Mouse (Mus musculus) forebrain, embryonic 10.5 days (tissue): ENCODE data around the gene Ppp1r16b. TPM values are rescaled to one million over a fixed set of nuclear protein-coding genes. Genes with fewer than 3 reads are reported as not detected.
"Not testable (repeated sequence)": the region's sequence is repeated elsewhere in the genome, so short reads cannot be mapped to it uniquely, and the experiment has no call there.

Source experiments
- DNase-seq: peaks from one replicate; pipeline ENCODE4 v3.0.0-alpha.2; 2017; ENCODE audit warnings: low spot score; ENCODE audit errors: extremely low spot score
- H3K27ac ChIP-seq: fragments of 300-500 bp; sonication (generic); 2 replicates; pipeline ENCODE4 v1.5.1; 2016; ENCODE audit warnings: mild to moderate bottlenecking
- H3K27me3 ChIP-seq: fragments of 300-500 bp; sonication (generic); 2 replicates; pipeline ENCODE4 v1.6.1; 2016; ENCODE audit warnings: mild to moderate bottlenecking; ENCODE audit not compliant: poor library complexity, severe bottlenecking
- H3K36me3 ChIP-seq: fragments of 300-500 bp; sonication (generic); replicated peaks from 2 replicates; pipeline ENCODE4 v1.6.1; 2016; ENCODE audit warnings: mild to moderate bottlenecking, moderate library complexity
- H3K4me1 ChIP-seq: fragments of 300-500 bp; sonication (generic); 2 replicates; pipeline ENCODE4 v1.6.1; 2016
- H3K4me3 ChIP-seq: fragments of 300-500 bp; sonication (generic); 2 replicates; pipeline ENCODE4 v1.5.1; 2016; ENCODE audit warnings: mild to moderate bottlenecking, moderate library complexity
- H3K9me3 ChIP-seq: fragments of 300-500 bp; sonication (generic); 2 replicates; pipeline ENCODE4 v1.6.1; 2016; ENCODE audit warnings: mild to moderate bottlenecking, moderate library complexity
- WGBS: fragments of 180-500 bp; shearing (Covaris S2); methylation state at CpG from one replicate; pipeline ENCODE4 v1.1.7; 2016; 5-methylcytosine and 5-hydroxymethylcytosine counted together
- polyA plus RNA-seq: library from polyadenylated mRNA; unstranded; fragments of >200 nt; fragmentation: Nextera tagmentation; extraction: Ambion mirVana; gene quantifications from 2 replicates; pipeline ENCODE4 v1.2.1, GENCODE M21; 2016

Ppp1r16b gene
- polyA plus RNA-seq, 1 experiment from 2014 or later: 2.2 TPM

DNA sequence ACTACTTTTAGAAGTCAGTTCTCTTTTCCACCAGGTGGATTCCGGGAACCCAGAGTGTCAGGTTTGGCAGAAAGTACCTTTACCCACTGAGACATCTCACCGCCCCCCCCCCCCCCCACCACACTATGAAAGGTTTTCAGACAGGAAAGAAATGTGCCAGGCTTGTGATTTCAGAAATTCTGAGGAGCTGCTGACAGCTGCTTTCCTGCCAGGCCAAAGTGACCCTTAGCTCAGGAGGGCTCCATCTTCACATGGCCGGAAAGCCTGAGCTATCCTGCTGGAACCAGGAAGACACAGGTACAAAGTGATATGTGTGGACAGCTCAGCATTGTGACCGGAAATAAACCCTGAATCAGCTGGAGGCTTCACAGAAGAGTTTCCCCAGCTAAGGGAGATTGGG, 56.9 kb downstream of the Ppp1r16b start:
- 92% methylated on average over 4 of the region's 4 CpGs for WGBS
- Histone ChIP-seq H3K4me1 (peaks cover 19% of the 10 kb centered on the region), H3K9me3 (no peaks in the 10 kb centered on the region), H3K27ac (no peak overlapping the region), H3K4me3 (no peak overlapping the region), H3K36me3 (no peaks in the 10 kb centered on the region), H3K27me3 (no peaks in the 10 kb centered on the region)
- DNase-seq: no peak

DNA sequence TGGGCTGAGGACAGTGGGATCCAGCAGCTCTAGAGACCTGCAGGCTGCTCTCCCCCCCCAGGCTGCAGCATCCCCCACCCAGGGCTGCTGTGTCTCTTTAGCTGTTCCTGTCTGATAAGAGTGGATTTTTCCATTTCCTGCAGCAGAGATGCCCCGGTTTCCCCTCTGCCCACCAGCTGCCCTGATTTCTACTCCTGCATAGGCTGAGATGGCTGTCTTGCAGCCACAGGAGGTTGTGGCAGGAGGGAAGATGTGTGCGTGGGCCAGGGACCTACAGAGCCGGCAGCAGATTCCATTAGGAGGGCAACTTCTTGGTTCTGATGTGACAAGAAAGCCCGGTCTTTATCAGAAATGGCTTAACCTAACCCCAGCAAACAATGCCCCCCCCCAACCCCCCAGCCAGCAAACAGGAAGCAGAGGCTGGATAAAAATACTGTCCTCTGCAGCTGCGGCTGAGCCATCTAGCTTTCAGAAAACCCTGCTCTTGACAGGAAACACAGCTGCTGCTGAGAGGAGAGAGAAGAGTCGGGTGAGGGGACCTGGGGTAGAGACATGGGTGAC, 57.9 kb downstream of the Ppp1r16b start:
- Histone ChIP-seq H3K9me3 (no peaks in the 10 kb centered on the region), H3K36me3 (no peaks in the 10 kb centered on the region), H3K27me3 (no peaks in the 10 kb centered on the region), H3K27ac (peak overlapping the region; percentile 35), H3K4me1 (peaks cover 19% of the 10 kb centered on the region), H3K4me3 (no peak overlapping the region)
- no peak for DNase-seq
- WGBS: 70% methylated on average over 6 of the region's 6 CpGs

DNA sequence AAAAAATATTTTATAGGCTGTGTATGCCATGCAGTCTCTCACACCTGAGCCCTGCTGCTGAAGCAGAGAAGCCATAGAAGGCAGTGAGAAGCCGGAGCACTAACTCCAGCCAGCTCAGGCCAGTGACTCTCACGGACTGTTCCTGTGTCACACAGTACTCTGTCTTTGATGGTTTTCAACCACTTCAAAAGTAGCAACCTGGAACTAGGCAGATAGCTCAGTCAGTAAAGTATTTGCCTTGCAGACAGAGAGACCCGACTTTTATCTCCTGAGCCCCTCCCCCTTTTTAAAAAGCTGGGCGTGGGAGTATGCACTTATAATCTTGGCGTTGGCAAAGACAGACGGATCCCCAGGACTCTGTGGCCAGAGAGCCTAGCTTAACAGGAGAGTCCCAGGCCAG, 58.6 kb downstream of the Ppp1r16b start:
- no peak overlapping the region for H3K27ac ChIP-seq
- H3K4me3 ChIP-seq: no peak overlapping the region
- 57% methylated on average over 6 of the region's 6 CpGs for WGBS
- H3K27me3 ChIP-seq: no peaks in the 10 kb centered on the region
- no peaks in the 10 kb centered on the region for H3K36me3 ChIP-seq
- no peak for DNase-seq
- peaks cover 19% of the 10 kb centered on the region for H3K4me1 ChIP-seq
- no peaks in the 10 kb centered on the region for H3K9me3 ChIP-seq

DNA sequence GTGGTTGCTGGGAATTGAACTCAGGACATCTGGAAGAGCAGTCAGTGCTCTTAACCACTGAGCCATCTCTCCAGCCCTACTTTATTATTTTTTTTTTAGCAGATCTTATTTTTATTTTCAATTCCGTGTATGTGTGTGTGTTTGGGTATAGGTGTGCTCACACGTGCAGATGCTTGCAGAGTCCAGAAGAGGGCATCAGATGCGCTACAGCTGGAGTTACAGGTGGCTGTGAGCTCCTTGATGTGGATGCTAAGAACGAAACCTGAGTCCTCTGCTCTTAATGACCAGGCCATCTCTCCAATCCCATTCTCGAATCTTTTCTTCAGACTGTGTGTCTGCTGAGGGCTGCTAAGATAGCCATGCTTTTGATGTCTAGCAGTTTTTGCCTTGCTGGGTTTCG, 61.1 kb downstream of the Ppp1r16b start:
- peaks cover 12% of the 10 kb centered on the region for H3K4me1 ChIP-seq
- H3K27me3 ChIP-seq: no peaks in the 10 kb centered on the region
- DNase-seq: no peak
- H3K4me3 ChIP-seq: no peak overlapping the region
- WGBS: 65% methylated on average over 6 of the region's 6 CpGs
- H3K9me3 ChIP-seq: no peaks in the 10 kb centered on the region
- H3K27ac ChIP-seq: no peak overlapping the region
- no peaks in the 10 kb centered on the region for H3K36me3 ChIP-seq

DNA sequence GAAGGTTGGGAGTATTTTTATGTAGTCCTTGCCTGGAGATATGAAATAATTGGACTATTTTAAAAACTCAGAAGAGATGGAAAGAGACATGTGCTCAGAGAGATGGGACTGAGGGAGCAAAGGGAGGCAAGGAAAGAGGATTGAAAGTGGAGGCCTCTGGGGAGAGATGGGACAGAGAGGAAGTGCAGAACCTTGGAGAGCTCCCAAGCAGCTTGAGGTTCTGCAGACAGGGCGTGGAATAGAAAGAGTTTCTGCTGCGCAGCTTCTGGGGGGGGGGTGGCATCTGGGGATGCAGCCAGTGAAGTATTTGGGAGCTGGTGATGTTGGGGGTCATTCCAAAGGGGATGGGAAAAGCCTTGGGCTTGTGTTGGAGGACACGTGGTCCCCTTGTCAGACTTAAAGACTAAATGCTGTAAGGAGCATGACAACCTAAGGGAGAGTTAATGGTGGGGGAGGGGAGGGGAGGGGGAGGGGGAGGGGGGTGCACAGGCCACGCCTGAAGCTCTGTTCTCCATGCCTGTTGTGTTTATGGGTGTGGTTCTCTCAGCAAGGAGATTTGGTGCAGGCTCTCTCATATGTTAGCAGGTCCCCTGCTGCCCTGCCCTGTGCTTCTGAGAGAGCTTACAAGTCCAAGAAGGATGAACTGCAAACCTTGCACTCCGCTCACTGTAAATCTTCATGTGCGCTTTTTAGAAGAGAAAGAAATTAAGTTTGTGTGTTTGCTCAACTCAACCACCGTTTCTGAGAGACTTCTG, 63.0 kb downstream of the Ppp1r16b start:
- no peak for DNase-seq
- no peaks in the 10 kb centered on the region for H3K9me3 ChIP-seq
- H3K27ac ChIP-seq: no peak overlapping the region
- no peaks in the 10 kb centered on the region for H3K4me1 ChIP-seq
- no peak overlapping the region for H3K4me3 ChIP-seq
- 46% methylated on average over 7 of the region's 7 CpGs for WGBS
- no peaks in the 10 kb centered on the region for H3K36me3 ChIP-seq
- H3K27me3 ChIP-seq: no peaks in the 10 kb centered on the region

DNA sequence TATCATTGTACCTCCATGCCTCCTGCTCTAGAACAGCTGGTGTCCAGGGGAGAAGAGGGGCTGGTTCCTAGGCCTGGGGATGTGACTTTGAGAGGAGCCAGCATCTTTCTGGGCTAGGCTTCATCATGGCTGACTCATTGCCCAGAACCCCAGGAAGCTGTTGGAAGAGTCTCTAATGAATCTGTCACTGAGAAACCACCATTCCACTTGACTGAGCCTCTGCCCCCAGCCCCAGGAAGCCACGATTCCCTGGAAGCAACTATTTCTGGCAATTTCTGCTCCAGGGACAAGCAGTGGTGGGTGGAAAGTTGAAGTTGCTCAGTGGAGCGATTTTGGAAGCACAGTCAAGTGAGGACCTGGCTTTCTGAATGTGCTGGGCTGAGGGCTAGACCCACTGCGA, 65.7 kb downstream of the Ppp1r16b start:
- WGBS: 76% methylated on average over 3 of the region's 3 CpGs
- Histone ChIP-seq H3K4me1 (no peaks in the 10 kb centered on the region), H3K27ac (no peak overlapping the region), H3K9me3 (no peaks in the 10 kb centered on the region), H3K4me3 (no peak overlapping the region), H3K27me3 (no peaks in the 10 kb centered on the region), H3K36me3 (no peaks in the 10 kb centered on the region)
- DNase-seq: no peak

DNA sequence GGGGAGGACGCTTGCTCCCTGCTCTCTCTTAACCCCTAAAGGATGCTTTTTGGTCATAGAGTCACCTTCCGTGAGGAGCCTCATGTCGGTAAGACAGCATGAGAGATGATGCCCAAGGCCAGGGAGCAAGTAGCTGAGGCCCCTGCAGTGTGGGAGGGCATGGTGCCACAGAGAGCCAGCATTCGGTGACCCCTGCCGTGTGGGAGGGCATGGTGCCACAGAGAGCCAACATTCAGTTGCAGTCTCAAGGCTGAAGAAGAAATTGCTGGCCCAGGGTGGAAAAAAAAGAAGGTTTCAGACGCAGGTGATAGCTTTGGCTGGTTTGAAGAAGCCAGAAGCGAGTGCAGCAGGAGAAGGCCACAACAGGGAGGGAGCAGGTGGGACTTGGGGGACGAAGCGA, 67.3 kb downstream of the Ppp1r16b start:
- Histone ChIP-seq H3K27me3 (no peaks in the 10 kb centered on the region), H3K27ac (no peak overlapping the region), H3K4me1 (no peaks in the 10 kb centered on the region), H3K9me3 (no peaks in the 10 kb centered on the region), H3K36me3 (no peaks in the 10 kb centered on the region), H3K4me3 (no peak overlapping the region)
- WGBS: 86% methylated on average over 9 of the region's 9 CpGs
- DNase-seq: no peak

DNA sequence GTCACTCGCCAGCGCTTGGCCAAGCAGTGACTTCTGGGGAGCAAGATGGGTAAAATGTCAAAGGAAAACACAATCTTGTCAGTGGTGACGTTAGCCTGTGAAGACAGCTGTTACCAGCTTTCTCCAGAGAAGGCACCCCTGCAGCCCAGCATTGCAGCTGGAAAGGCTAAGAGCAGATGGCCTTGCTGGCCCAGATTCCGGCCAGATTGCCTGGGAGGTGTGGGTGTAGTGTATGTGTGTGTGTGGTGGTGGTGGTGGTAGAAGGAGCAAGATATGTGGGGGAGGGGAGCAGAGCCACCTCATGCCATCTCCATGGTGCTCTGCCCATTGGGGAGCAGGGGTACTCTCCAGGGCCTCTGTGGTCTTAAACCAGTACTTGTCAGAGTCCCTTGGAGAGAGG, 67.9 kb downstream of the Ppp1r16b start:
- Histone ChIP-seq H3K9me3 (no peaks in the 10 kb centered on the region), H3K36me3 (no peaks in the 10 kb centered on the region), H3K4me1 (no peaks in the 10 kb centered on the region), H3K27ac (no peak overlapping the region), H3K27me3 (no peaks in the 10 kb centered on the region), H3K4me3 (no peak overlapping the region)
- DNase-seq: no peak
- WGBS: 85% methylated on average over 4 of the region's 4 CpGs

DNA sequence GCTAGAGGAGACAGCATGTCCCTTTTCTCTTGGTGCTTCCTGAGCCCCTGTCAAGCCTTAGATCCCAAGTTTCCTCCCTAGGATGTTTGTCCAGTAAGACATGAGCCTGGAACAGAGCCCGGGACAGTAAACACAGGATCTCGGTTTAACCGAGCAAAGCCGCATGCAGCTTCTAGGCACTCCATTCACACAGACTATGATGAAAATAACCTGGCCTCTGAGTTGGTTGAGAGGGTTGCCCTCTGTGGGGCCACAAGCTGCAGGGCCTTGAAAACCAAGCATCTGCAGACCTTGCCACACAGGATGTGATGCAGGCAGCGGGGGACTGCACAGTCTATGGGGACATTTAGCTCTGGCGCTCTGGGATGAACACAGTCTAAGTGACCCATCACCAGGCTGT, 68.7 kb downstream of the Ppp1r16b start:
- Histone ChIP-seq H3K9me3 (no peaks in the 10 kb centered on the region), H3K4me3 (no peak overlapping the region), H3K4me1 (peaks cover 7% of the 10 kb centered on the region), H3K27ac (no peak overlapping the region), H3K36me3 (no peaks in the 10 kb centered on the region), H3K27me3 (no peaks in the 10 kb centered on the region)
- 90% methylated on average over 6 of the region's 6 CpGs for WGBS
- DNase-seq: no peak

DNA sequence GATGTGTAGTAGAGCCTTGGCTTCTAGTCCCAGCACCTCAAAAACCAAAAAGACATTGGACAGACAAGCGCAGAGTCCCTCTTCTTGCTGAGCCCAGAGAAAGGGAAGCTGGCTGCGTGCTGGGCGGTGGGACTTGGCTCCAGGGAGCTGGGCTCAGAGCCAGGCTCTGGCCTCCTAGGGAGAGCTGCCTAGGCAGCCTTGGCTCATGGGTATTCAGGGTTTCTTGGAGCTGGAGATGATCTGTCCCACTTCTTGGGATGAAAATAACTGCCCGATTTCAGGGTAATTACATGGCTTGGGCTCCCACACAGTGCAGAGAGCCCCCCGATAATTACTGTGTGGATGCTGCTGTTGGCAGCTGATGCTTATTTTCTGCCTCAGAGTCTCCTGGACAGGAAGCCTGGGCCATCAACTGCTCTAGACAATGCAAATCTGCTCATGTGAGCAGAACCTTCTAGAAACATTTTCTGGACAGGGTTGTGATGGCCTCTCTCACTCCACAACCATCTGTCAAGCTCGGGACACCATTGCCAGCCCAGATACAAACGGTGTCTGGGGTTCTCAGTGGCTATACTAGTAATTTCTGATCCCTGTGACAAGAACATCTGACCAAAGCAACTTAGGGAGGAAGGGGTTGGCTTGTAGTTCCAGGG, 69.4 kb downstream of the Ppp1r16b start:
- no peak overlapping the region for H3K27ac ChIP-seq
- WGBS: 86% methylated on average over 7 of the region's 7 CpGs
- H3K36me3 ChIP-seq: no peaks in the 10 kb centered on the region
- H3K4me1 ChIP-seq: peaks cover 11% of the 10 kb centered on the region
- no peak for DNase-seq
- H3K27me3 ChIP-seq: no peaks in the 10 kb centered on the region
- no peak overlapping the region for H3K4me3 ChIP-seq
- no peaks in the 10 kb centered on the region for H3K9me3 ChIP-seq

DNA sequence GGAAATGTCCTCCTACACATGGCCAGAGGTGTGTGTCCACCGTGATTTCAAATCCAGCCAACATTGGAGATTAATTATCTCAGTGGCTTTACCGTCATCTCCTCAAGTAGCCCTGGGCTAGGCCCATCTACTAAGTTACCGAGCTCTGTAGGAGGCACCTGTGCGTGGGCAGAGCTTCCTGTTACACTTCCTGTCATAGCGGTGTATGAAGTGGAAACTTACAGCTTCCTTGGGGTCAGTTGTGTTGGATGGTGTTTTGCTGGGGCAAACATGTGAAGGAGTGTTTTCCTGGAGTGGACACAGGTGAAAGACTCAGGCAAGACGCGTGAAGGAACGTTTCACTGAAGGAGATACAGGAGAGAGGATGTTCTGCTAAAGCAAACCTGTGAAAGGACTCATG, 70.1 kb downstream of the Ppp1r16b start:
- no peaks in the 10 kb centered on the region for H3K9me3 ChIP-seq
- 90% methylated on average over 8 of the region's 8 CpGs for WGBS
- no peaks in the 10 kb centered on the region for H3K27me3 ChIP-seq
- H3K4me3 ChIP-seq: no peak overlapping the region
- no peak for DNase-seq
- peaks cover 11% of the 10 kb centered on the region for H3K4me1 ChIP-seq
- H3K27ac ChIP-seq: no peak overlapping the region
- H3K36me3 ChIP-seq: no peaks in the 10 kb centered on the region

DNA sequence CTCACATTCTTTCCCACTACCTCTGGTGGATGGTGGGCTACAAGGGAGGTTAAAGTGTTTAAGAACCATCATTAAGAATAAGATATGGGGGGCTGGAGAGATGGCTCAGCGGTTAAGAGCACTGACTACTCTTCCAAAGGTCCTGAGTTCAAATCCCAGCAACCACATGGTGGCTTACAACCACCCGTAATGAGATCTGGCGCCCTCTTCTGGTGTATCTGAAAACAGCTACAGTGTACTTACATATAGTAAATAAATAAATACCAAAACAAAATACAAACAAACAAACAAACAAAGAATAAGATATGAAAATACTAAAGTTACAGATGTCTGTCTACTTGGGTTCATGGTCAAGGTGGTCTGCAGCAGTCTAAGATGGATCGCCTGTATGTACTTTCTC, 71.0 kb downstream of the Ppp1r16b start:
- DNase-seq, H3K27ac ChIP-seq, H3K27me3 ChIP-seq, H3K4me3 ChIP-seq, H3K36me3 ChIP-seq, H3K9me3 ChIP-seq: not testable (repeated sequence)
- H3K4me1 ChIP-seq: peaks cover 16% of the 10 kb centered on the region
- WGBS: 78% methylated on average over 4 of the region's 4 CpGs

DNA sequence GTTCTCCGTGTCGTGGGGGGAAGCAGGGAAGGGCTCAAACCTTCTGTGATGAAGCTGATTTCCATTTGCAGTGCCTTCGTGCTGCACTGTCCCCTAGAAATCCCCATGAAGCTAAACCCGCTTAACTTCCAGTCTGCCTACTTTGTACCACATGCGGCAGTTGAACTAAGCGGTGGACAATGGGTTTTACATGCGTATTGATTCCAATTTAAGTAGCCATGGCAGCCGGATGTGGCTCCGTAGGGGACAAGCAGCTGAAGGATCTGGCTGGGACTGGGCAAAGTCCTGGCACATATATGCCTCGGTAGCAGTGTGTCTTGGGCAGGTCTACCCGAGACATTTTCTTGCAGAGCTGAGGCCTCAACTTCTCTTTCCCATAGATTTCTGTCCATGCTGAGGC, 73.4 kb downstream of the Ppp1r16b start:
- no peaks in the 10 kb centered on the region for H3K36me3 ChIP-seq
- peaks cover 19% of the 10 kb centered on the region for H3K4me1 ChIP-seq
- no peaks in the 10 kb centered on the region for H3K27me3 ChIP-seq
- peaks cover 4% of the 10 kb centered on the region; the same call in 1 of the 2 replicates for H3K9me3 ChIP-seq
- DNase-seq: no peak
- WGBS: 77% methylated on average over 11 of the region's 11 CpGs
- H3K27ac ChIP-seq: no peak overlapping the region
- no peak overlapping the region for H3K4me3 ChIP-seq
